Mouse (Mus musculus) retina, postnatal 1 day (tissue): ENCODE results near the gene Mrpl38.
"Not testable (repeated sequence)": the region's sequence is repeated elsewhere in the genome, so short reads cannot be mapped to it uniquely, and the experiment has no call there.

Source experiments
- DNase-seq: peaks from one replicate; pipeline ENCODE4 v3.0.0-alpha.2; 2012

The Mrpl38 gene

DNA sequence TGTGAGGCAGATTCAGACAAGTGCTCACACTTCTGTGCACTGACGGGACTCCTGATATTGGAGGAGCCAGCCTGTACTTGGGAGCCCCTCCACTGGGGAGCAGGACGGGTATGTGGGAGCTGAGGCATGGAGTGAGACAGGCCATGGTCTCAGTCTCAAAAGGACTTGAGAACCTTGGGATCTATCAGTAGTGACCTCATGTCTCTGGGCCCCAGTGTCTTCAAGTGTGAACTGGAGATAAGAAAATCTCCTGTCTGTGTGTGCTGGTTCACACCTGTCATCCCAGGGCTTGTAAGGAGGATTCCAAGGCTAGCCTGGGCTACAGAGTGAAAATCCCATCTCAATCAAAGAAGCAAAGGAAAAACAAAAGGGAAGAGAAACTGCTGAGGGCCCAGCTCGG, 4.8 kb upstream of the Mrpl38 start:
- DNase-seq, result no peak

- DNase-seq, result no peak
Observed at GRCm38 (mm10) chr11:116142211-116142991, 3.7 kb upstream of the Mrpl38 start.

DNA sequence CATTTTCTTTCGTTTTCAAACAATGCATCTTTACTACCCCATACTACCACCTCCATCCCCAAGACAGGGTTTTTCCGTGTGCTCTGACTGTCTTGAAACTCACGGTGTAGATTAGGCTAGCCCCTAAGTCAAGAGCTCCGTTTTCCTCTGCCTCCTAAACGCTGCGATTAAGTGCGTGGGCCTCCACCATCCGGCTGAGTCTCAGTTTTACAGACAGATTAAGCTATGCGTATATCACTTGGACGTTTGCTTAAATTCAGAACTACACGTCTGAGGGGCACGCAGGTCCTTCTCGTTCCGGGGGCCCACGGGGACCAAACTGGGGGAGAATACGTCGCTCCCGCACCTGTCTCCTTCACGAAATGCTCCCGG, 586 bp downstream of the Mrpl38 start:
- DNase-seq, result no peak

GRCm38 (mm10) chr11:116134171-116134570, 4.5 kb downstream of the Mrpl38 start:
- DNase-seq, result no peak

DNA sequence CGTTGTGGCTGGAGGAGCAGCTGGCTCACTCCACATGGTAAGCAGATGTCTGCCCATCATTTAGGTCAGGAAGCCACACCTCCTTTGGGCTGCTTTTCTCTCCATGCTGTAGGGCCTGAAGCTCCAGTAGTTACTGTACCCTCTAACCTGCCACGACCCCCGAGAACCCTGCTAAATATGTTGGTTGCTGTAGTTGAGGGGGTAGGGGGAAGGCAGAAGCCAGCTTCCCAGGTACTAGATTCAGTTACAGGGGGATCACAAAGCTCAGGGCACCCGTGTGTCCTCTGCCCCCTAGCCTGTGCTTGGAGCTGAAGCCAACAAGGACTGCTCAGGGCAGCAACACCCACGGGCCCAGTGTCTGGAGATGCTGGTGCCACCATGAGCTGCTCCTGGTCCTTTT, 5.2 kb downstream of the Mrpl38 start:
- peak; percentile 38 for DNase-seq

- DNase-seq, result no peak
Observed at GRCm38 (mm10) chr11:116132366-116133333, 6.0 kb downstream of the Mrpl38 start.

GRCm38 (mm10) chr11:116131349-116132170, 7.1 kb downstream of the Mrpl38 start:
- DNase-seq, result peak; percentile 24

GRCm38 (mm10) chr11:116130488-116131205, 8.0 kb downstream of the Mrpl38 start, which contains the start of gene Trim65:
TSS of gene Trim65 (minus strand) at chr11:116131128.
- peak; percentile 94 for DNase-seq

- no peak for DNase-seq
Observed at GRCm38 (mm10) chr11:116129993-116130487, 8.6 kb downstream of the Mrpl38 start.

DNA sequence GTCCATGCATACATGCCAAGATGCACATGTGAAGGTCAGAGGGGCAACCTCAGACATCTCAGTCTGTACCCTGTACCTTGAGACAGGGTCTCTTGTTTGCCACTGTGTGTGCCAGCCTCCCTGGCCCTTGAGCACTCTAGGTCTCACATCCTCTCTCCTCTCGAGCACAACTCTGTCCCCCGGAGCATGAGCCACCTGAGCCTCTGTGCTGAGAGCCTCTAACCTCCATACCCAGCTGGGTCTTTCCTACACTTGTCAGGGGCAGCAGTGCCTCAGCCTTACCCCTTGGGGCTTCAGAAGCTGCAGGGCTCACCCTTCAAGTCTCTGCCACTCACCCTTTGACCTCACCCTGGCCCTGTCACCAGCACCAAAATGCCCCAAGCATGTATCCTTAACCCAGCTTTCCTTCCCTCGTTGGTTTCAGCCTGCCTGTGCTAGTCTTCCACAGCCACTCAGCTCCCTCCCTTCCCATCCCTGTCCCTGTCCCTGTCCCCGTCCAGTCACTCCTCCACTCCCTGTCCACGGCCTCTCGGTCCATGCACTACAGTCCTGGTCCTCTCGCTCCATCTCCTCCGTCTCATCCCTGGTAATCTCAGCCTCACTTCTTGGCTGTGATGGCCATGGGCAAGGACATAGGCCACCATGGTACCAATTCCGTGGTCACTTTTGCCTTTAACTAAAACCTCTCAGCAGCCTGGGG, 9.4 kb downstream of the Mrpl38 start:
- DNase-seq, result no peak

DNA sequence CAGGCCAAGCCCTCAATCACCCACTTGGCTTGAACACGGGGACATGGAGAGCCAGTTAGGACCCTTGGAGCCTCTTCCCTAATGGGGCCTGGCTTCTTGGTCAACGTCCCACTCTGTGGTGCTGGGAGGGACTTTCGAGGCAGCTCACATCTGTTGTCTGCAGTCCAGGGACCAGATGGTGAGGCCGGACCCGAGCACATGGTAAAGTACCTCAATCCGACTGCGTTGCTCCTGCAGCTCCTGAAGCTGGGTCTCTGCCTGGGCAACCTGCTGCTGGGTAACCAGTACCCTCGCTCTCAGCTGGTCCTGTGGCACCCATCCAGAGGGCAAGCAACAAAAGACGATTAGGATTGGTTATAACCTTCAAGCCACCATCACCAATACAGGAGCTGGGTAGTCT, 10.7 kb downstream of the Mrpl38 start:
- DNase-seq, result peak; percentile 53

DNA sequence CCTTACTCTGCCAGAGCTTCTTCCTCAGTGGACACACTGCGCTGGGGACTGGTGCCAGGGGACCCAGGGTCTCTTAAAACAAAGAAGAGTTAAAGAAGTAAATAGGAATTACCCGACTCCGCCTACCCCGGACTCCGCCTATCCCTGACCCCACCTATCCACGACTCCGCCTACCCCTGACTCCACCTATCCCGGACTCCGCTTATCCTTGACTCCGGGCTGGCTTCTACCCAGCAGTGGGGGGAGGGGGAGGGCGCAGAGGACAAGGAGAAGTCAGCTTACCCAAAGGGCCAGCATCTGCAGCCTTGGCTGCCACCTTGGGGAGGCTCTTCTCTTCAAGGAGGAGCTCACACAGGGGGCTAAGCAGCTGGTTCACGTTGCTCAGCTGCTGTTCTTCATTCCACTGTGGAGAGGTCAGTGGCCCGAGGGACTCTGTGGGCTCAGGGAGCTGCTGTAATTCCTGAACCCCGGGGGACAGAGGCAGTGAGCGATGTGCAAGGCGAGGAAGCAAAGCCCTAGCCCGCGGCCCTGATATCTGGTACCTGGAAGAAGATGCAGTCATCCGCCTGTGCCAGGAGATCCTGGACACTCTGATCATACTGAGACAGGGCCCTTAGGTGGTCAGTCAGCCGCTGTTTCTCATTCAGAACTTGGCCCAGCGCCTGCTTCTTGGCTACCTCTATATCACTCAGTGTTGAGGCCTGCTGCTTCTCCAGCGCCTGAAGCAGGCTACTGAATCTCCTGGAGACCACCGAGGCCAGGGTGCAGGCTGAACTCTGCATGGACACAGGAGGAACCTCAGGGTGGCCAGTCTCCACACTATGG, 11.3 kb downstream of the Mrpl38 start, which contains the start of gene Trim47:
Trim47 (minus strand) TSS at position 55 of the 825 bp plus-strand sequence.
- peak; percentile 78 for DNase-seq

DNA sequence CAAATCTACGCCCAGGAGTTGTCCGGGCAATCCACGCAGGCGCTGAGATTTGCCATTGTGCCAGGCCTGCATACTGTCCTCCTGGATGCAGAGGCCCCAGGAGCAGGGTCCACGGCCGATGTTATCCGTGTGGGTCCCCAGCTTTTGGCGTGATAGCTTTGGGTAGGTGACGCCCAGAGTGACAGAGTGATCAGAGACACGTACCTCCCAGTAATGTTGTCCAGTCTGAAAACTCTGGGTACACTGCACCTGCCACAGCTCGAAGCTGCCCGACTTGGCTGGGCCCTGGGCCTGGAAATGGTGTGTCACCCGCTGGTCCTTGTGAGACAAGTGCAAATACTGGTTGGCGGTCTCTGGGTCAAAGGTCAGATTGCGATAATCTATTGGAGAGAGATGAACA, 12.4 kb downstream of the Mrpl38 start:
- DNase-seq, result no peak

- not testable (repeated sequence) for DNase-seq
Observed at GRCm38 (mm10) chr11:116121731-116122245, 16.9 kb downstream of the Mrpl38 start.

DNA sequence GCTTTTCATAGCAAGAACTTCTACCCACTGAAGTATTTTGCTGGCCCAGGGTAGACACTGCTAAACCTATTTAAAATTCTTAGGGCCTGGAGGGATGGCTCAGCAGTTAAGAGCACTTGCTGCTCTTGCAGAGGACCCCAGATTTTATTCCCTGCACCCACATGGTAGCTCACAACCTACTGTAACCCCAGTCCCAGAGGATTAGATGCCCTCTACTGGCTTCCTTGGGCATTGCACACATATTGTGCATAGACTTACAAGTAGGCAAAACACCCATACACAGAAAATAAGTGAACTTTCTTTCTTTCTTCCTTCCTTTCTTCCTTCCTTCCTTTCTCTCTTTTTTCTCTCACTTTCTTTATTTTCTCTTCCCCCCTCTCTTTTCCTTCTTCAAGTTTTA, 20.8 kb downstream of the Mrpl38 start:
- peak; percentile 35 for DNase-seq

- DNase-seq, result no peak
Observed at GRCm38 (mm10) chr11:116117241-116117640, 21.4 kb downstream of the Mrpl38 start.

DNA sequence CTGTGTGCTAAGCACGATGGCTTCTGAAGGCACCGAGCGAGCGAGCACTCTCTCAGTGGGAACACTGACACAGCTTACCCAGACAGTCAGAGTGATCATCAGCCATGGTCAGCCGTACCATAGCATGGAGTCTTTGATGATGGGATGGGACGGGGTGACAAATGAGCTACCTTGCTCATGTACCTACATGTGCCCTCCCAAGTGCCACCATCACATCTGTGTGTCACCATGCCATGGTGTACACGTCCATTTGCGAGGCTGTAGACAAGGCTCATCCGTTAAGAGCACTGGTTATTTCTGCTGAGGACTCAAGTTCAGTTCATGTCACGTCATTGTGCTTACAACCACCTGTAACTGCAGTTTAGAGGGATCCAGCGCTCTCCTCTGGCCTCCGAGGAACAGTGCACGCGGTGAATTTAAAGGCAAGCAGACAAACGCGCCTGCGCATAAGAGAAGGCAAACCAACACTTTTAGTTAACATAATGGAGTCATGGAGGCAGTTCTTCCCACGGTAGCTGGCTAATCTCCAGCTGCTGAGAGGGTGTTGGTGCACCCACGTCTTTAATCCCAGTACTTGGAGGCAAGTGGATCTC, 27.0 kb downstream of the Mrpl38 start:
- no peak for DNase-seq

- no peak for DNase-seq
Observed at GRCm38 (mm10) chr11:116111067-116111466, 27.6 kb downstream of the Mrpl38 start.

GRCm38 (mm10) chr11:116110540-116110939, 28.1 kb downstream of the Mrpl38 start:
- DNase-seq, result no peak

DNA sequence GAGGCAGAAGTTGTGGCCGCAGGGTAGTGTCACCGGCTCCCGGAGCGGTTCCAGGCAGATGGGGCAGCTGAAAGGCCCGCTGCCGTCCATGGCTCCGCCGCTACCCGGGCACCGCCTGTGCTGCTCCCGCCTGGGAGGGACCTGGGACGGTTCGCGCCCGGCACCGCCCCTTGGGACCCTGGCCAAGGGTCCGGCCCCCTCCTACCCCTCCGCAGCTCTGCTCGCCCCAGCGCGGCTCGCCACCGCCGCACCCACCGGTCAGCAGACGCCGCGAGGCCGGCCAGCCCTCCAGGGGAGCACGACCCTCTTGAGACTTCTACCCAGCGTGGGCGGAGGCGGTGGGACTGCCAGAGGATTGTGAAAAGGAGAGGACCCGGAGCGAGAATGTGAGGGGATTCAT, 28.5 kb downstream of the Mrpl38 start:
- DNase-seq, result peak; percentile 34
